Mouse (Mus musculus) inflammation-experienced regulatory T-cells, adult 6 months (primary cell): Measurements from ENCODE around the gene Cer1. TPM values are rescaled to one million over a fixed set of nuclear protein-coding genes. Genes with fewer than 3 reads are reported as not detected.

Experiments used
- ATAC-seq: one replicate; pipeline ENCODE4 v1.8.0; 2017
- polyA plus RNA-seq, 3 experiments: library from polyadenylated mRNA; unstranded; fragments of 100-300 nt; shearing (Covaris generic); gene quantifications; one replicate each; pipeline ENCODE4 v1.2.1; 2017

Cer1 gene
- polyA plus RNA-seq, 3 experiments from 2014 or later, result not detected

GRCm38 (mm10) chr4:82872548-82872947 is 12.4 kb downstream of the Cer1 start:
- ATAC-seq, result no peak

- no peak for ATAC-seq
Measured at GRCm38 (mm10) chr4:82872121-82872520, 12.8 kb downstream of the Cer1 start.

- no peak for ATAC-seq
Measured at GRCm38 (mm10) chr4:82870931-82871330, 14.0 kb downstream of the Cer1 start.

DNA sequence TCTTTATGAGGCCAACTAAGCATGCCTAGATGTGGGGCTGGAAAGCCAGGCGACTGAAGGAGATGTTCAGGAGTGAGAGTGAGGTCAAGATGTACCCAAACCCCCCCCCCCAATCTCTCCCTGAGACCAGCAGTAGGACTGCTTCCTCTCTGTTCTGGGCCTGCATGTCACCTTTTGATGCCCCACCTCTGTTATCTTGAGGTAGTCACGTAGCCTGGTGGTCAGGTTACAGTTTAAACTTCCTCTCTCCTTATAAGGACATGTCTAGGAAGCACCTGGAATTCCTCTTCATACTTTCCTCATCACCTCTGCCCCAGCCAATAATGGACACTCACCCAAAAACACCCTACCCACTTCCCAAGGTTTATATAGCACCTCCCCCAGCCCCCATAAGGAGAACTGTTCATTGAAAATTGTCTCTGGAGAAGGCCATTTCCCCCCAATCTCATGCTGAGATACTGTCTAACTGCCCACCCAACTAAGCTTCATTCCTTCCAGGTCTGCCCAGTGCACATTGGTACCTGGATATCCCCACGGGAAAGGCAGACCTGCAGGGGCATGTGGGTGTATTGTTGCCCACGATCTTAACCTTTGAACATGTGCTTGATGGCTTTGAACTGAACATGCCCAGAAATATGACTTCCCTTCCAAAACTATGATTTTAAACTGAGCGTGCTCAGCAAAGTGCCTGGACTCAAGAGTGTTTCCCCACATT is 17.1 kb downstream of the Cer1 start:
- no peak for ATAC-seq

GRCm38 (mm10) chr4:82867111-82867510 is 17.8 kb downstream of the Cer1 start:
- ATAC-seq, result no peak

DNA sequence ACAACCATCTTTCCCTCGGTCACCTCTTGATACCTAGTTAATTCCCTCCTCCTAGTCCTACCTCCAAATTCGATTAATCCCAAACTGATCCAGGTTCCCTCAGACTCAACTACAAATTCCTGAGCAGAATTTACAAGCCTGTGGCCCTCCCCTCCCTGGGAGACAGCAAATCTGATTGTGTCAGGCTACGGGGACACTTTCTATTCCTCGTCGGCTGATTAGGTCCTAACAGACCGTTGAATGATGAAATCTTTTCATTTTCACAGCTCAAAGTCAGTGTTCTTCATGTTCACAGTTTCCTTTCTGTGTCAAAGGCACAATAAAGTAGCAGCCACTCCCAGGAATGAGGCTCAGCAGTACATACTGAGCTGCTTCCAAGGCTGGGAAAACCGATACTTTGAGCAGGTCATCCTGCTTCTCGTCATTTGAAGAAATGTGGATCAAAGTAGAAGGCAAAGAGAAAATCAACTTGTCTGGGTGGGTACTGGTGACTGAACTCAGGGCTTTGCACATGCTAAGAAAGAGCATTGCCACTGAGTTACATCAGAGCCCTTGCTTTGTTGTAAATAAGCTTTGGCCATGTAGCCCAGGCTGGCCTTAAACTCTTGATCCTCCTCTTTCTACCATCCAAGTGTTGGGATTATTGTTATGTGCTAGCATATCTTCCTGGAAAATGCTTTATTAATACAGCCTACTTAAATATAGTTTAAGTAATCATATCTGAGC is 19.8 kb downstream of the Cer1 start:
- no peak for ATAC-seq

DNA sequence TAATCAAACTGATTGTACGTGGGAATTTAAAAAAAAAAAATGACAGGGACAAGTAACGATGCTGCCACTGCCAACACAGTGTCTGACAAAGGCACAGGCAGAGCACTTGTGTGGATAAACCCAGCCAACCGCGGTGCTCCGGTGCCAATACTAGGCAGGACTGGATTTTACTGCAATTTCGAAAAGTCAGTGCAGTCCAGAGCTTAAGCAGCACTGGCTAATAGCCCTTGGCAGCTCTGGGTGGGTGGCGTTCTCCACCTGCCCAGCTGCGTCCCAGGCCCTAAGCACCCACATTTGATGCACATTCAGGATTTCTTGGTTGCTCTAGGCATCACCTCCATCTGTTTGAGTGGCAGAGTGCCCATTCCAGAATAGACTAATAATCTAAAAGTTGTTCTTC is 21.6 kb downstream of the Cer1 start:
- no peak for ATAC-seq

- no peak for ATAC-seq
Measured at GRCm38 (mm10) chr4:82861451-82861850, 23.5 kb downstream of the Cer1 start.

GRCm38 (mm10) chr4:82860566-82860965 is 24.4 kb downstream of the Cer1 start:
- no peak for ATAC-seq

GRCm38 (mm10) chr4:82859131-82860125 is 25.5 kb downstream of the Cer1 start, which contains the start of gene Zdhhc21:
Gene Zdhhc21 (minus strand): TSS chr4:82859958.
- ATAC-seq, result peak; percentile 83

DNA sequence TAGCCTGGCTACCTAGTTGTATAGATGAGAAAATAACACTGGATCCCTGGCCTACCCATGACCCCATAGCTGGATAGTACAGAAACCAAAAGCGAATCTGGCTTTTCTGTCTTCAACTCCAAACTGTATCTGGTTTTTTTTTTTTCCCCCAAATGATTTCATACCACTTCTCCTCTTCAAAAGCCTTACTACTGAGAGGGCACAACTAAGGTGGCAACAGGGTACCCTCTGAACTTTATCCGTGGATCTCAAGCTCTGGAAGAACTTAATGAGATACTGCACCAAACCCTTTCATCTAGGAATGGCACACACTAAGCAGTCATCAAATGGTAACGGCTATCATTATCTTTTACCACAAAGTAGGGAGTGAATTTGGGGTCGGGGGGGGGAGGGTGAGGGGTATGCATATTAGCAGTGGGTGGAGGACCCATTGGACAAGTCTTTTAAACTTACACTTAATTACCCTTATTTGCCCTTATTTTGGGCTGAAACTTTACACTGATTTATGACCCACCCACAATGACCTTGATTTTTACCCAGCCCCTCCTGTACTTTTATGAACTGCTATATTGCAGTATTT is 26.4 kb downstream of the Cer1 start:
- peak; percentile 34 for ATAC-seq

GRCm38 (mm10) chr4:82856986-82857385 is 28.0 kb downstream of the Cer1 start:
- ATAC-seq, result no peak

- no peak for ATAC-seq
Measured at GRCm38 (mm10) chr4:82853809-82854208, 31.1 kb downstream of the Cer1 start.

DNA sequence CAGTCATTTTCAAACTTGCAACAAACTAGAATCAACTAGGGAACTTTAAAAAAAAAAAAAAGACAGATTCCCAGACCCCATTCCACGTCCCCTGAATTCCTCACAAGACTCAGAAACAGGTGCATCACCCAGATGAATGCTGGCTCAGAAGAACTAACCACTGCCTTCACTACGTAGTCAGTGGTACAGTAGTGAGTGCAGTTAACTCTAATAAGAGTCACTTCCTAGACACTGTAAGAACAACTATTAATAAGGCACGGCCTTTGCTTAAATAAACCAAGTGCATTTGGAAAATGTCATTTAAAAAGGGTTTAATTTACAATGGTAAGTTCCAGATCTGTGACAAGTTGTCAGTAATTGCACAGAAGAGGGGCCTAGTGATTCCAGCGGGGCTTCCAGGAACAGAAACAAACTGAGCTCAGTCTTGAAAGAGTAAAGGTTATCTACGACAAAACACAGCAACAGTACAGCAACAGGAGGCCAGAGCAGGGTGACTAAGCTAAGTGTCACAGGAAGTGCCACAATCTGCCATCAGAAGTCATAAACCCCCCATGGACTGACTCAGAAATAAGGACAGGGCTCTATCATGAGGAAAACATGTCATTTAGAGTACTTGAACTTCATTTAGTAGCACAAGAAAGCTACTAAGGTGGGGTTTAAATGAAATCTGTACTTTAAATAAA is 36.3 kb downstream of the Cer1 start:
- peak; percentile 76 for ATAC-seq

DNA sequence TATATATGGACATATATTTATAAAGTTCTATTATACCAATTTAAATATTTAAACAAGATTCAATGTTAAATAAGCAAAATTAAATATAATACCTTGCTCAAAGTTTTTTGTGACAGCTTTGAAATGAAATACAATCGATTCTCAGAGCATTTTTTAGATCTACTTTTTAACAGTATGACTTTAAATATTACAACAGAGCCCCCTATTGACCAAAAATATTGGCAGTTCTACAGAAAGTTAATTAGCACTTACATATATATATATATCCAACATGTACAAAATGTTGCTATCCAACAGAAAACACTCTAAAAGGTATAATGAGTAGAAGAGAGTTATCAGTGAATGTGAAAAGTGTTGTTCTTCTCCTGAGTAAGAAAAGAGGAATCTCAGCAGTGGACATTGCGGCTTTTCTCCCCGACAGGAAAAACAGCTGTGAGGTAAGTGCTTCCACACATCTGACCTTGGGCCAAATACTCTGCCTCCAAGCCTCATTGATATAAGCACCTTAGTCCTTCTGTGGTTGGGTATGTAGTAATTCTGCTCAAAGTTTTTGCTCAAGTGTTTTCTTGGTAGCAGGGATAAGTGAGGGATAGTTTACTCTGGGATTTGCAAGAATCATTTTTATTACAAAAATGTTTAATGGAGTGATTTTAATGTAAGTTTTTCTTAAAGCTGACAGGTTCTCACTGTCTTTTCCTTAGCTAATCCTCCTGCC is 47.3 kb downstream of the Cer1 start:
- no peak for ATAC-seq

Other genes starting within 250 kb of the Cer1 start
- under 1 TPM in 2 of 3 experiments, not detected in 1; 0.04 to 0.11 TPM for gene Nfib, start 179.4 kb downstream of the Cer1 start, polyA plus RNA-seq
- 10 to 100 TPM; 11.5 to 23.0 (median 13.2) TPM for gene Zdhhc21, start 25.2 kb downstream of the Cer1 start, polyA plus RNA-seq
- not detected for gene Frem1, start 167.2 kb upstream of the Cer1 start, polyA plus RNA-seq